Mouse (Mus musculus) cerebellum, adult 2 months (tissue): ENCODE measurements around the gene Mpped2. TPM values are rescaled to one million over a fixed set of nuclear protein-coding genes. Genes with fewer than 3 reads are reported as not detected.

Experiments used
- DNase-seq, 2 experiments: peaks; one replicate each; pipeline ENCODE4 v3.0.0; 2021
- H3K27ac ChIP-seq: fragments of 200-500 bp; 2 replicates; pipeline ENCODE4 v1.5.1; 2012; ENCODE audit warnings: low read length, control low read depth, inconsistent platforms; ENCODE audit not compliant: insufficient read depth
- H3K27me3 ChIP-seq: fragments of 200-500 bp; 2 replicates; pipeline ENCODE4 v1.6.1; 2012; ENCODE audit warnings: inconsistent platforms, mild to moderate bottlenecking, low read length, moderate library complexity; ENCODE audit not compliant: control insufficient read depth, insufficient read depth
- H3K4me1 ChIP-seq: fragments of 200-500 bp; 2 replicates; pipeline ENCODE4 v1.6.1; 2011; ENCODE audit warnings: low read length; ENCODE audit not compliant: control insufficient read depth, insufficient read depth
- H3K4me3 ChIP-seq: fragments of 200-500 bp; replicated peaks from 2 replicates; pipeline ENCODE3; 2011; ENCODE audit warnings: mild to moderate bottlenecking, low read depth, low read length, control low read depth; ENCODE audit not compliant: insufficient read depth
- CTCF ChIP-seq: fragments of 200-500 bp; IDR thresholded peaks from 2 replicates; pipeline ENCODE4 v1.5.1; 2011; ENCODE audit warnings: low read depth, mild to moderate bottlenecking, control low read depth, low read length, moderate library complexity, borderline replicate concordance; ENCODE audit not compliant: insufficient read depth
- POLR2A ChIP-seq: fragments of 200-500 bp; IDR thresholded peaks from 2 replicates; pipeline ENCODE4 v1.6.1; 2011; ENCODE audit warnings: low read length, control low read depth, borderline replicate concordance; ENCODE audit not compliant: insufficient read depth
- WGBS: fragments of 180-500 bp; shearing (Covaris S2); methylation state at CpG from one replicate; pipeline ENCODE4 v1.1.7; 2018; 5-methylcytosine and 5-hydroxymethylcytosine counted together
- polyA plus RNA-seq: library from polyadenylated mRNA; depleted of rRNA; stranded (reverse); fragments of >200 nt; gene quantifications from 2 replicates; pipeline ENCODE4 v1.2.3, GENCODE M21; 2012

Mpped2 gene
- polyA plus RNA-seq, 1 experiment: 14.9 TPM

- Histone ChIP-seq H3K27me3 (no peaks in the 10 kb centered on the region), H3K27ac (no peak overlapping the region), H3K4me1 (no peaks in the 10 kb centered on the region; the same call in 1 of the 2 replicates), H3K4me3 (no peak overlapping the region)
- no peak for DNase-seq
- WGBS: 49% methylated on average over 3 of the region's 3 CpGs
- no peak for TF ChIP-seq POLR2A
- TF ChIP-seq CTCF: no peak
Measured at GRCm38 (mm10) chr2:106750878-106751277, 57.8 kb downstream of the Mpped2 start.

GRCm38 (mm10) chr2:106753703-106754102 is 60.6 kb downstream of the Mpped2 start:
- Histone ChIP-seq H3K4me1 (no peaks in the 10 kb centered on the region), H3K27me3 (no peaks in the 10 kb centered on the region), H3K27ac (no peak overlapping the region), H3K4me3 (no peak overlapping the region)
- DNase-seq: no peak
- no peak for TF ChIP-seq CTCF
- TF ChIP-seq POLR2A: no peak
- WGBS: 91% methylated on average over 5 of the region's 5 CpGs

GRCm38 (mm10) chr2:106754696-106755095 is 61.6 kb downstream of the Mpped2 start:
- no peak for TF ChIP-seq POLR2A
- 55% methylated on average over 5 of the region's 5 CpGs for WGBS
- no peak overlapping the region for H3K27ac ChIP-seq
- H3K27me3 ChIP-seq: no peaks in the 10 kb centered on the region
- H3K4me1 ChIP-seq: no peaks in the 10 kb centered on the region
- no peak overlapping the region for H3K4me3 ChIP-seq
- DNase-seq: peak in 1 of 2 experiments; percentile 26

- no peak overlapping the region for H3K27ac ChIP-seq
- no peaks in the 10 kb centered on the region for H3K27me3 ChIP-seq
- no peak overlapping the region for H3K4me3 ChIP-seq
- 67% methylated on average over 13 of the region's 13 CpGs for WGBS
- H3K4me1 ChIP-seq: peaks cover 4% of the 10 kb centered on the region; the same call in 1 of the 2 replicates
- no peak for DNase-seq
- TF ChIP-seq POLR2A: no peak
- TF ChIP-seq CTCF: no peak
Measured at GRCm38 (mm10) chr2:106756354-106757103, 63.5 kb downstream of the Mpped2 start.

- TF ChIP-seq POLR2A (no peak), CTCF (no peak)
- H3K27me3 ChIP-seq: no peaks in the 10 kb centered on the region
- no peak overlapping the region for H3K27ac ChIP-seq
- WGBS: 90% methylated on average over 8 of the region's 8 CpGs
- peaks cover 4% of the 10 kb centered on the region; the same call in 1 of the 2 replicates for H3K4me1 ChIP-seq
- no peak for DNase-seq
- no peak overlapping the region for H3K4me3 ChIP-seq
Measured at GRCm38 (mm10) chr2:106762920-106763319, 69.9 kb downstream of the Mpped2 start.

GRCm38 (mm10) chr2:106769236-106769635 is 76.2 kb downstream of the Mpped2 start:
- WGBS: 93% methylated on average over 12 of the region's 12 CpGs
- H3K4me3 ChIP-seq: no peak overlapping the region
- H3K4me1 ChIP-seq: no peaks in the 10 kb centered on the region
- TF ChIP-seq POLR2A (no peak), CTCF (no peak)
- no peak for DNase-seq
- H3K27ac ChIP-seq: no peak overlapping the region
- no peaks in the 10 kb centered on the region for H3K27me3 ChIP-seq

- Histone ChIP-seq H3K27ac (no peak overlapping the region), H3K4me3 (no peak overlapping the region), H3K4me1 (peaks cover 2% of the 10 kb centered on the region; the same call in 1 of the 2 replicates), H3K27me3 (no peaks in the 10 kb centered on the region)
- DNase-seq: no peak
- 80% methylated on average over 5 of the region's 5 CpGs for WGBS
- TF ChIP-seq POLR2A (no peak), CTCF (no peak)
Measured at GRCm38 (mm10) chr2:106772643-106773042, 79.6 kb downstream of the Mpped2 start.

- WGBS: 63% methylated on average over 10 of the region's 10 CpGs
- H3K27me3 ChIP-seq: no peaks in the 10 kb centered on the region
- H3K4me1 ChIP-seq: peaks cover 2% of the 10 kb centered on the region; the same call in 1 of the 2 replicates
- no peak for DNase-seq
- no peak overlapping the region for H3K27ac ChIP-seq
- H3K4me3 ChIP-seq: no peak overlapping the region
- no peak for TF ChIP-seq POLR2A
- TF ChIP-seq CTCF: no peak
Measured at GRCm38 (mm10) chr2:106774251-106775196, 81.5 kb downstream of the Mpped2 start.
